Mouse (Mus musculus): ENCODE results near the gene Itgam.

GRCm38 (mm10) chr7:128098135-128098534, 35.7 kb downstream of the Itgam start:
- TF ChIP-seq CTCF (IDR thresholded peaks at IDR 0.05; ENCODE audit: borderline replicate concordance, insufficient read depth, low read depth, low read length): no peak
- no peak for TF ChIP-seq POLR2A (IDR thresholded peaks at IDR 0.05; ENCODE audit: borderline replicate concordance, insufficient read depth, low read length)
